Mouse (Mus musculus) C2C12 (cell line): ENCODE measurements around the gene Gucy1b2.

ENCODE experiments used
- CTCF ChIP-seq: IDR thresholded peaks from one replicate; pipeline ENCODE4 v1.5.1; 2011; ENCODE audit not compliant: control insufficient read depth, insufficient read depth, insufficient read length
- MAX ChIP-seq: IDR thresholded peaks from one replicate; pipeline ENCODE4 v1.6.1; 2011; ENCODE audit warnings: mild to moderate bottlenecking, control low read depth
- MYOD1 ChIP-seq: IDR thresholded peaks from one replicate; pipeline ENCODE4 v1.6.1; 2011; ENCODE audit warnings: low read depth; ENCODE audit not compliant: control insufficient read depth, insufficient read length
- MYOG ChIP-seq: IDR thresholded peaks from one replicate; pipeline ENCODE4 v1.6.1; 2011; ENCODE audit not compliant: control insufficient read depth, insufficient read length; ENCODE audit errors: extremely low read depth
- USF1 ChIP-seq: IDR thresholded peaks from one replicate; pipeline ENCODE4 v1.6.1; 2011; ENCODE audit warnings: low read depth, mild to moderate bottlenecking, control low read depth, moderate library complexity

GRCm38 (mm10) chr14:62353372-62353771, 102.7 kb downstream of the Gucy1b2 start:
- TF ChIP-seq CTCF (no peak), MYOD1 (no peak), MYOG (no peak), USF1 (no peak), MAX (no peak)
